Mouse (Mus musculus): Measurements from ENCODE around the gene Cyb561. TPM values are rescaled to one million over a fixed set of nuclear protein-coding genes. Genes with fewer than 3 reads are reported as not detected.

Cyb561 gene
- polyA plus RNA-seq, 1 experiment from 2014 or later, result 18.9 TPM

Other genes with a start within 250 kb of the Cyb561 start
- gene Ace, start 14.6 kb upstream of the Cyb561 start, polyA plus RNA-seq (2016; fragmentation: Nextera tagmentation; extraction: Ambion mirVana), result 1.0 and 1.1 TPM in 2 replicates
- not detected in 2 replicates for gene Ace3, start 41.3 kb upstream of the Cyb561 start, polyA plus RNA-seq (2016; fragmentation: Nextera tagmentation; extraction: Ambion mirVana)
- 5.3 and 7.7 TPM in 2 replicates for gene Kcnh6, start 54.8 kb upstream of the Cyb561 start, polyA plus RNA-seq (2016; fragmentation: Nextera tagmentation; extraction: Ambion mirVana)
- gene Dcaf7, start 83.5 kb upstream of the Cyb561 start, polyA plus RNA-seq (2016; fragmentation: Nextera tagmentation; extraction: Ambion mirVana), result 115 and 118 TPM in 2 replicates
- gene Taco1, start 112.7 kb upstream of the Cyb561 start, polyA plus RNA-seq (2016; fragmentation: Nextera tagmentation; extraction: Ambion mirVana), result 9.3 and 10.3 TPM in 2 replicates
- 24.4 and 25.3 TPM in 2 replicates for gene Map3k3, start 131.3 kb upstream of the Cyb561 start, polyA plus RNA-seq (2016; fragmentation: Nextera tagmentation; extraction: Ambion mirVana)
- gene Gm10840, start 207.5 kb upstream of the Cyb561 start, polyA plus RNA-seq (2016; fragmentation: Nextera tagmentation; extraction: Ambion mirVana), result not detected in 2 replicates
- 277 and 281 TPM in 2 replicates for gene Limd2, start 207.5 kb upstream of the Cyb561 start, polyA plus RNA-seq (2016; fragmentation: Nextera tagmentation; extraction: Ambion mirVana)
- gene Strada, start 248.8 kb upstream of the Cyb561 start, polyA plus RNA-seq (2016; fragmentation: Nextera tagmentation; extraction: Ambion mirVana), result 37.1 and 38.3 TPM in 2 replicates

Measured in neural tube, embryonic 12.5 days (tissue).